Mouse (Mus musculus) neural tube, embryonic 11.5 days (tissue): Measurements from ENCODE around the gene Map3k6. TPM values are rescaled to one million over a fixed set of nuclear protein-coding genes. Genes with fewer than 3 reads are reported as not detected.

Experiments used
- ATAC-seq: fragments of 200-750 bp; cut with Nextera tagmentation; 2 replicates; pipeline ENCODE4 v1.8.0; 2017; ENCODE audit warnings: moderate number of reproducible peaks, mild to moderate bottlenecking, moderate TSS enrichment, moderate library complexity; ENCODE audit not compliant: insufficient read depth, low FRiP score, low TSS enrichment
- DNase-seq: peaks from one replicate; pipeline ENCODE4 v3.0.0-alpha.2; 2015; ENCODE audit warnings: low spot score
- H3K27ac ChIP-seq: fragments of 300-500 bp; sonication (generic); 2 replicates; pipeline ENCODE4 v1.5.1; 2014; ENCODE audit warnings: low read depth, mild to moderate bottlenecking, low read length
- H3K27me3 ChIP-seq: fragments of 300-500 bp; sonication (generic); 2 replicates; pipeline ENCODE4 v1.6.1; 2014; ENCODE audit warnings: mild to moderate bottlenecking, low read length, mixed read lengths; ENCODE audit not compliant: control insufficient read depth, insufficient read depth
- H3K36me3 ChIP-seq: fragments of 300-500 bp; sonication (generic); 2 replicates; pipeline ENCODE4 v1.6.1; 2014; ENCODE audit warnings: mild to moderate bottlenecking, low read length, moderate library complexity, mixed read lengths; ENCODE audit not compliant: control insufficient read depth, insufficient read depth
- H3K4me1 ChIP-seq: fragments of 300-500 bp; sonication (generic); 2 replicates; pipeline ENCODE4 v1.6.1; 2014; ENCODE audit warnings: low read length, mixed read lengths; ENCODE audit not compliant: control insufficient read depth, insufficient read depth
- H3K4me2 ChIP-seq: fragments of 300-500 bp; sonication (generic); 2 replicates; pipeline ENCODE4 v1.6.1; 2014; ENCODE audit warnings: low read depth, mild to moderate bottlenecking, moderate library complexity
- H3K4me3 ChIP-seq: fragments of 300-500 bp; sonication (generic); 2 replicates; pipeline ENCODE4 v1.5.1; 2014; ENCODE audit warnings: low read depth, low read length
- H3K9ac ChIP-seq: fragments of 300-500 bp; sonication (generic); 2 replicates; pipeline ENCODE4 v1.6.1; 2014; ENCODE audit warnings: mild to moderate bottlenecking, low read length
- H3K9me3 ChIP-seq: fragments of 300-500 bp; sonication (generic); 2 replicates; pipeline ENCODE4 v1.6.1; 2016; ENCODE audit warnings: low read length; ENCODE audit not compliant: control insufficient read depth
- WGBS: fragments of 180-500 bp; shearing (Covaris S2); extraction: QIAGEN DNeasy Blood & Tissue Kit; methylation state at CpG from one replicate; pipeline ENCODE4 v1.1.7; 2014; 5-methylcytosine and 5-hydroxymethylcytosine counted together
- polyA plus RNA-seq: library from polyadenylated mRNA; unstranded; fragments of >200 nt; fragmentation: Nextera tagmentation; extraction: Ambion mirVana; gene quantifications from 2 replicates; pipeline ENCODE4 v1.2.1, GENCODE M21; 2014

Gene Map3k6
- polyA plus RNA-seq, 1 experiment from 2014 or later, result 2.7 TPM

DNA sequence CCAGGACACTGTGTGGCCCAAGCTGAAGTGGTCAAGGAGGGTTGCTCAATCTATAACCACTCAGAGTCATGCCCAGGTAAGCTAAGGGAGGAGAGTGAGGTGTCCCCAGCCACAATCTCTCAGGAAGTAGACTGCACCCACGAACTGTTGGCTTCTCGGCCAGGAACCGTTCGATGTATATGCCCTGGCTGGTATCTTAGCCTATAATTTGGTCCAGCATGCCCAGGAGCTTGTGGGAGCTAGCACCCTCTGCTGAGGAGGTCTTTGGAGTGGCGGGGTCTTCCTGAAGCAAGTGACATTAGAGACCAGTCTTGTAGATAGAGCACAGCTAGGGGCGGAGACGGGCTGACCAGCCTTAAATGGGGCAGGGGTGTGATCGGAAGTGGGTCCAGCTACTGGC lies 18.9 kb upstream of the Map3k6 start:
- no peaks in the 10 kb centered on the region for H3K36me3 ChIP-seq
- ATAC-seq (no peak), DNase-seq (no peak)
- no peak overlapping the region for H3K27ac ChIP-seq
- no peak overlapping the region for H3K9ac ChIP-seq
- H3K9me3 ChIP-seq, result no peaks in the 10 kb centered on the region
- H3K27me3 ChIP-seq, result peaks cover 11% of the 10 kb centered on the region; the same call in 1 of the 2 replicates
- no peak overlapping the region for H3K4me3 ChIP-seq
- WGBS, result 82% methylated on average over 8 of the region's 8 CpGs
- H3K4me1 ChIP-seq, result no peaks in the 10 kb centered on the region
- H3K4me2 ChIP-seq, result no peak overlapping the region

DNA sequence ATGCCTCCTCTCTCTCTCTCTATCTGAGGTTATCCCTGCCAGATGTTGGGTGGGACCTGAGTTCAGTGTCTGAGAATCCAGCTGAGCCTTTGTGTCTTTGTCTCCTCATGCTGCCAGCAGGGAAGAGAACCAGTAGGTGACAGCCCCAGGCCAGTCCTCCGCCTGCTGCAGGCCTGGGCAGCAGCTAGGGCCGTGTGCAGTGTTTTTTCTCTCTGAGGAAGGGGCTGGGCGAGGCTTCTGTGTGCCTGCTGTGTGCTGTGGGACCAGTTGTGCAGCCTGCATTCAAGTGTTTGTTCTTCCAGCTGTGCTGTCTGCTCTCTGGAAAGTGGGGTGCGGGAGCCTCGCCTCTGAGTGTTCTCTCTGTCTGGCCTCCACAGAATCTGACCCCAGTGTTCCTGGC lies 16.7 kb upstream of the Map3k6 start:
- peaks cover 11% of the 10 kb centered on the region; the same call in 1 of the 2 replicates for H3K27me3 ChIP-seq
- DNase-seq (no peak), ATAC-seq (no peak)
- no peaks in the 10 kb centered on the region for H3K9me3 ChIP-seq
- no peaks in the 10 kb centered on the region for H3K4me1 ChIP-seq
- no peak overlapping the region for H3K4me2 ChIP-seq
- H3K27ac ChIP-seq, result no peak overlapping the region
- H3K9ac ChIP-seq, result no peak overlapping the region
- WGBS, result 42% methylated on average over 5 of the region's 5 CpGs
- no peak overlapping the region for H3K4me3 ChIP-seq
- H3K36me3 ChIP-seq, result no peaks in the 10 kb centered on the region

DNA sequence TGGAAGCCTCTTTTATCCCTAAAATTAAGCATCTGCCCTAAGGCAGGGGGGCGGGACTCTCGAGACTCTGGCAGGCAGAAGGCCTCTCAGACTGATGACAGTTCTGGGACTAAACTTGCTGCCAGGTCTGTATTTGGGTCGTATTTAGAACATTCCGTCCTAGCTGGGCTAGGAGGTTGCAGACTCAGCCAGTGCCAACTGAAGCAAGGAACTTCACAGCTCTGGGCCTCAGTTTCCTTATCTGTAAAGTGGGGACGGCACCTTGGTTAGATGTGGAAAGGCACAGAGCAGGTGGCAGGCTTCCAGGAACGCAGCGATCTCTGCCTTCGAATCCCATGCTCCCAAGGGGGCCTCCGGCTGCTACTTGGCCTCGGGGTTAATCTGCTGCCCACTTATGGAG lies 14.5 kb upstream of the Map3k6 start:
- Histone ChIP-seq H3K27me3 (0 out of 2 replicates have a peak, but pooled peaks cover 8% of the 10 kb centered on the region), H3K4me3 (no peak overlapping the region), H3K36me3 (no peaks in the 10 kb centered on the region), H3K9me3 (no peaks in the 10 kb centered on the region), H3K27ac (no peak overlapping the region), H3K9ac (no peak overlapping the region), H3K4me2 (no peak overlapping the region), H3K4me1 (no peaks in the 10 kb centered on the region)
- no peak for DNase-seq
- ATAC-seq, result no peak
- 80% methylated on average over 10 of the region's 10 CpGs for WGBS

DNA sequence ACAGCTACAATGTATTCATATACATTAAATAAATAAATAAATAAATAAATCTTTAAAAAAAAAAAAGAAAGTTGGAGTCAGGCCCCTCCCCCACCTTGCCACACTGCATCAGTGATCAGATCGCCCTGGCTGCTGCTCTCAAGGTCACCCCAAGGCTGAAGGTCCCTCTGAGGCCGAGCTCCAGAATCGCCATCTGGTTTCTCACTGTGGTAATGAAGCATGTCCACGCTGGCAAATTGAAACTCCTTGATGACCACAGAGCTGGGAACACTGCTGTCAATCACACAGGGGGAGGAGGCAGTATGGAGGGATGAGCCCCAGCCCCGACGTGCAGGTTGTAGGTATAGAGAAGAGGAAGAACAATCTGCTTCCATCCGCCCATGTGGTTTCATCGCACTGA lies 13.0 kb upstream of the Map3k6 start:
- H3K36me3 ChIP-seq, result no peaks in the 10 kb centered on the region
- no peak overlapping the region for H3K4me2 ChIP-seq
- H3K4me3 ChIP-seq, result no peak overlapping the region
- H3K9ac ChIP-seq, result no peak overlapping the region
- no peaks in the 10 kb centered on the region for H3K4me1 ChIP-seq
- no peaks in the 10 kb centered on the region for H3K9me3 ChIP-seq
- H3K27me3 ChIP-seq, result 0 out of 2 replicates have a peak, but pooled peaks cover 2% of the 10 kb centered on the region
- 57% methylated on average over 8 of the region's 8 CpGs for WGBS
- ATAC-seq (no peak), DNase-seq (peak; percentile 46)
- no peak overlapping the region for H3K27ac ChIP-seq

DNA sequence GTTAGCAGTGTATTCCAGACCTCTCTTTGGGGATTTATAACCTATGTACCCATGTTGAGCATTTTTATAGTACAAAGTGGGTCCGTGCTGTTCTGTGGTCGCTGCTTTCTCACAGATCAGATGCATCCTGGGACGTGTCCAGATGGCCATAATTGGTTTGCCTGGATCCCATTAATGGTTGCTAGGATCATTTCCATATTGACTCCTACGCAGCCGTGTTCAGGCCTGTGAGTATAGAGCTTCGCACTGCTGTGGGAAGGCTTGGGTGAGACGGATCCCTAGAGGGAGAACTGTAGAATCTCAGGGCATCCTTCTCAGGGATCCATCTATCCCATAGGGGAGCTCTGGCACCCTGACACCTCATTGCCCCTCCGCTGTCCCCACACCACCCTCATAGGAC lies 11.0 kb upstream of the Map3k6 start:
- Histone ChIP-seq H3K27ac (no peak overlapping the region), H3K9ac (no peak overlapping the region), H3K4me1 (no peaks in the 10 kb centered on the region), H3K27me3 (no peaks in the 10 kb centered on the region), H3K36me3 (no peaks in the 10 kb centered on the region), H3K4me2 (no peak overlapping the region), H3K9me3 (no peaks in the 10 kb centered on the region), H3K4me3 (no peak overlapping the region)
- 70% methylated on average over 8 of the region's 8 CpGs for WGBS
- ATAC-seq (no peak), DNase-seq (no peak)

DNA sequence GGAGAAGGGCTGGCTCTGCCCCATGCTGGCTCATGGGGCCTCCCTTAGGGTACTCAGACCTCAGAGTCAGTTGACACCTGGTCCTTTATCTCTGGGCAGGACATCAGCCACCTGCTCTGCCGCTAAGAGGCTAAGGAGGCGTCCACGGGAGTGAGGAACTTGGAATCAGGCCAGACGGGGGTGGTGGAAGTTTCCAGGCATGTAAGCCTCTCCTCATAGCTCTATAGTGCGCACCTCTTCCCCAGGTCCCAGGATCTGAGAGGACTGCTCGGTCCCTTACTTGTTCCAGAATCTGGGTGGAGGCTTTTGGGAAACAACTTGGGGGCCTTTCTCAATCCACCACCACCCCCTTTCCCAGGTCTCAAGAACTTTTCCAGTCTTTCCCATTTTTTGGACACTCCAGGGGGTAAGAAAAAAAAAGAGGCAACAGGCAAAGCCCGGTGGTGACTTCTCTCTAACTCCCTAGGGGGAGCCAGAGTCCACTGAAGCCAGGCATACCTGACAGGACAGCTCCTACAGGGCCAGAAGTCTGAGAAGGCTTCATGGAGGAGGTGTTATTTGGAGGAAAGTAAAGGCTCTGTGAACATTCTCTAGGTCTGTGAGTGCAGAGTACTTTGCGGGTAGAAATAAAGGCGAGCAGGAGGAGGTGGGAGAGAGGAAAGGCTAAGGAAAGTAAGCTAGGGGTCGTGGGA lies 7.2 kb upstream of the Map3k6 start:
- 39% methylated on average over 10 of the region's 10 CpGs for WGBS
- no peak overlapping the region for H3K27ac ChIP-seq

DNA sequence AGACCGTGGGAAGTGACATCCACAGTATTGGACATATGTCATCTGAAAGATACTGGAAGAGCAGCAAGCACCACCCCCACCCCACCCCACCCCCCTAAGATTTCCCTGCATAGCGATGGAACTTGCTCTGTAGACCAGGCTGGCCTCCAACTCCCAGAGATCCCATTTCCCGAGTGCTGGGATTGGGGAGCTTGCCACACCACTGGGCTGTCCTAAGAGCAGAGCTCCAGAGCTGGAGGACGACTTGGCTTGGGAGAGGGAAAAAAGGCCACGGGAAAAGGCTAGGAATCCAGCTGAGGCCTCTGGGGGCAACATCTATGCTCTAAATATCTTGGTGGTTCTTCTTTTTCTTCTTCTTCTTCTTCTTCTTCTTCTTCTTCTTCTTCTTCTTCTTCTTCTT lies 5.8 kb upstream of the Map3k6 start:
- no peaks in the 10 kb centered on the region for H3K4me1 ChIP-seq
- WGBS, result 55% methylated on average over 5 of the region's 5 CpGs
- DNase-seq (no peak), ATAC-seq (no peak)
- no peaks in the 10 kb centered on the region for H3K36me3 ChIP-seq
- H3K27ac ChIP-seq, result no peak overlapping the region
- H3K4me2 ChIP-seq, result no peak overlapping the region
- no peak overlapping the region for H3K4me3 ChIP-seq
- no peaks in the 10 kb centered on the region for H3K9me3 ChIP-seq
- H3K27me3 ChIP-seq, result no peaks in the 10 kb centered on the region
- no peak overlapping the region for H3K9ac ChIP-seq

More for the DNA sequence above, 7.2 kb upstream of the Map3k6 start:
- H3K4me3 ChIP-seq, result no peak overlapping the region
- H3K4me1 ChIP-seq, result no peaks in the 10 kb centered on the region
- H3K9me3 ChIP-seq, result no peaks in the 10 kb centered on the region
- DNase-seq, result no peak
- no peak overlapping the region for H3K9ac ChIP-seq
- H3K4me2 ChIP-seq, result no peak overlapping the region
- H3K36me3 ChIP-seq, result no peaks in the 10 kb centered on the region
- H3K27me3 ChIP-seq, result no peaks in the 10 kb centered on the region
- no peak for ATAC-seq

DNA sequence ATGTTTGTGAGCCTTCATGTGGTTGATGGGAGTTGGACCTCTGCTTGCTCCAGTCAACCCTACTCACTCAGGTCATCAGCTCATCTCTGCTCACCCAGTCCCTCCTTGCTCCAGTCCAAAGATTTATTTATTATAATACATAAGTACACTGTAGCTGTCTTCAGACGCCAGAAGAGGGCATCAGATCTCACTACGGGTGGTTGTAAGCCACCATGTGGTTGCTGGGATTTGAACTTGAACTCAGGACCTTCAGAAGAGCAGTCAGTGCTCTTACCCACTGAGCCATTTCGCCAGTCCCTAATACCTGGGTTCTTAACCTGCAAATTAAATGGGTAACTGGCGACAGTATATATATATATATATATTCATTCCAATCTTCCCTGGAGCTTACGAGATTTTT lies 5.2 kb upstream of the Map3k6 start:
- Histone ChIP-seq H3K4me2 (no peak overlapping the region), H3K9me3 (no peaks in the 10 kb centered on the region), H3K4me3 (no peak overlapping the region), H3K4me1 (peaks cover under 1% of the 10 kb centered on the region; the same call in 1 of the 2 replicates), H3K27ac (no peak overlapping the region), H3K36me3 (no peaks in the 10 kb centered on the region), H3K9ac (no peak overlapping the region), H3K27me3 (peaks cover 4% of the 10 kb centered on the region; the same call in 1 of the 2 replicates)
- ATAC-seq (no peak), DNase-seq (no peak)
- WGBS, result 86% methylated on average over 5 of the region's 5 CpGs

DNA sequence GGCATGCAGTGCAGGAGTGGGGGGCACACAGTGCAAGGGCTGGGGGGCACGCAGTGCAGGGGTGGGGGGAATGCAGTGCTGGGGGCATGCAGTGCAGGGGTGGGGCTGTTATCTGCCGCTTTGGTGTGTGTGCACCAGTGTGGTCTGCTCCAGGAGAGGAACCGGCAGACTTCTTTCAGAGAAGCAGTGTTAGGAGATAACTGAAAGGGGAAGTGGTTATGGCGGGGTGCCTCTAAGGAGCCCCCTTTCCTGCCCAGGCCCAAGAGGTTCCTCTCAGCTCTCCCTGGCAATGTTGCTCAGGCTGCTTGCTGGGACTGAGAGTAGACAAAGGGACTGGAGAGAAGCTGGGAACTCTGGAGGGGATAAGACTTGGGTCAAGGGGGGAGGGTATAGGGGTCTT lies 2.7 kb upstream of the Map3k6 start:
- Histone ChIP-seq H3K4me2 (no peak overlapping the region), H3K9ac (no peak overlapping the region), H3K27me3 (peaks cover 13% of the 10 kb centered on the region), H3K27ac (no peak overlapping the region), H3K36me3 (no peaks in the 10 kb centered on the region), H3K9me3 (no peaks in the 10 kb centered on the region), H3K4me1 (peaks cover 6% of the 10 kb centered on the region; the same call in 1 of the 2 replicates), H3K4me3 (no peak overlapping the region)
- ATAC-seq, result no peak
- no peak for DNase-seq
- 86% methylated on average over 4 of the region's 4 CpGs for WGBS
